ENCODE assay signal across 10 mouse cellular contexts in the genomic region with DNA sequence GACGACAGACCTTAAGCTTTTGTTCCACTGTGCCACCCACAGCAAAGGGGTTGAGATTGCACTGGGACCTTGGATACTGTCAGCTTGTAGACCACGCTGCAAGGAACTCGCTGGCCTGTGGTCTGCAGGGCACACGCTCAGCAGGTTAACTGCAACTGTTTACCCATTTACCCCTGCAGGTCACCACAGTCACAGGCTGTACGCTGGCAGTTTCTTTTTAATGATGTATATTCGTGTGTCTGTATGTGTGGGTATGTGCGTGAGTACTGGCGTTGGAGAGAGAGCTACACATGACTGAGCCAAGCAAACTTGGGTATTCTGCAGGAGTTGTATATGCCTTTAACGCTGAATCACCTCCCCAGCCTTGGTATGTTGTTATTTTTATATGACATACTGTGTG. TPM values are rescaled to one million over a fixed set of nuclear protein-coding genes. Genes with fewer than 3 reads are reported as not detected.
DNase-seq lines count a peak whose midpoint lies in the region; ATAC-seq and TF ChIP-seq lines count a peak whose summit lies in the region.
"Had no signal": no experiment of that assay in that cellular context is flagged by ENCODE, and none has a peak within 500 bp of the region (broad histone marks: within the 10 kb centered on the region; RNA-seq: fewer than 3 reads in every experiment).

No protein-coding gene starts in this region.

- WGBS in heart, embryonic 15.5 days, result 72% methylated on average over 9 of the region's 9 CpGs
- WGBS in lung, postnatal 0 days, result 73% methylated on average over 9 of the region's 9 CpGs
- 71% methylated on average over 9 of the region's 9 CpGs for WGBS in lung, adult 2 months
- 42% methylated on average over 9 of the region's 9 CpGs for WGBS in liver, embryonic 15.5 days (ENCODE audit: insufficient replicate concordance)

- H3K4me2 ChIP-seq in heart, embryonic 15.5 days, result no peak overlapping the region
- no peak overlapping the region for H3K4me2 ChIP-seq in lung, postnatal 0 days (replicated peaks; ENCODE audit: low read depth, low read length)
- H3K4me2 ChIP-seq in liver, embryonic 15.5 days, result peak overlapping the region; percentile 48
- H3K4me2 ChIP-seq: embryonic facial prominence, embryonic 15.5 days had no signal

- no peak overlapping the region for H3K9ac ChIP-seq in heart, embryonic 15.5 days
- no peak overlapping the region for H3K9ac ChIP-seq in lung, postnatal 0 days (replicated peaks; ENCODE audit: low read depth)
- no peak overlapping the region for H3K9ac ChIP-seq in liver, embryonic 15.5 days
- H3K9ac ChIP-seq: embryonic facial prominence, embryonic 15.5 days had no signal

- no peak for TF ChIP-seq EP300 in lung, postnatal 0 days (IDR thresholded peaks at IDR 0.05)

- H3K4me3 ChIP-seq in heart, embryonic 15.5 days, result no peak overlapping the region
- no peak overlapping the region for H3K4me3 ChIP-seq in lung, postnatal 0 days (ENCODE audit: low read depth, low read length)
- H3K4me3 ChIP-seq in lung, adult 2 months (replicated peaks; ENCODE audit: extremely low read depth, low read depth, low read length), result no peak overlapping the region
- H3K4me3 ChIP-seq in liver, embryonic 15.5 days (replicated peaks), result no peak overlapping the region
- H3K4me3 ChIP-seq: embryonic facial prominence, embryonic 15.5 days had no signal

- no peaks in the 10 kb centered on the region for H3K27me3 ChIP-seq in heart, embryonic 15.5 days
- no peaks in the 10 kb centered on the region for H3K27me3 ChIP-seq in lung, postnatal 0 days (replicated peaks; ENCODE audit: insufficient read depth, low read length)
- H3K27me3 ChIP-seq in liver, embryonic 15.5 days, result no peaks in the 10 kb centered on the region
- H3K27me3 ChIP-seq: embryonic facial prominence, embryonic 15.5 days had no signal

- H3K36me3 ChIP-seq in heart, embryonic 15.5 days, result 0 out of 2 replicates have a peak, but pooled peaks cover 11% of the 10 kb centered on the region
- no peaks in the 10 kb centered on the region for H3K36me3 ChIP-seq in lung, postnatal 0 days (ENCODE audit: insufficient read depth, low read length)
- H3K36me3 ChIP-seq in liver, embryonic 15.5 days (replicated peaks), result peaks cover 13% of the 10 kb centered on the region; the same call in 1 of the 2 replicates

- no peak for ATAC-seq in heart, embryonic 15.5 days (replicated peaks; ENCODE audit: insufficient number of reproducible peaks, insufficient read depth, low FRiP score, low read depth)
- no peak for ATAC-seq in lung, postnatal 0 days
- ATAC-seq in liver, embryonic 15.5 days (ENCODE audit: insufficient read depth), result no peak

- H3K4me1 ChIP-seq in heart, embryonic 15.5 days (replicated peaks), result peaks cover 90% of the 10 kb centered on the region
- peaks cover 41% of the 10 kb centered on the region; the same call in 1 of the 2 replicates for H3K4me1 ChIP-seq in lung, postnatal 0 days (ENCODE audit: insufficient read depth, low read depth, low read length)
- peaks cover 43% of the 10 kb centered on the region for H3K4me1 ChIP-seq in lung, adult 2 months (ENCODE audit: control insufficient read depth, insufficient read depth, low read length)
- H3K4me1 ChIP-seq in liver, embryonic 15.5 days (replicated peaks), result peaks cover 98% of the 10 kb centered on the region

- peak overlapping the region; percentile 61 for H3K27ac ChIP-seq in heart, embryonic 15.5 days
- H3K27ac ChIP-seq in lung, postnatal 0 days (ENCODE audit: low read length), result peak overlapping the region; percentile 75
- peak overlapping the region; percentile 59 for H3K27ac ChIP-seq in liver, embryonic 15.5 days (replicated peaks)
- H3K27ac ChIP-seq: embryonic facial prominence, embryonic 15.5 days had no signal

- TF ChIP-seq POLR2A in lung, adult 2 months (IDR thresholded peaks at IDR 0.05; ENCODE audit: borderline replicate concordance, extremely low read depth, low read depth, low read length), result no peak

- TF ChIP-seq CTCF in lung, postnatal 0 days (IDR thresholded peaks at IDR 0.05), result no peak
- no peak for TF ChIP-seq CTCF in lung, adult 2 months (IDR thresholded peaks at IDR 0.05; ENCODE audit: insufficient read depth, low read length)

- peak; percentile 13 for DNase-seq in adrenal gland, postnatal 10 days
- no peak for DNase-seq in adrenal gland, postnatal 36 days
- no peak for DNase-seq in heart, adult 9 months (ENCODE audit: low spot score in 2 of 2)
- no peak for DNase-seq in lung, postnatal 0 days (ENCODE audit: low spot score)
- no peak for DNase-seq in lung, adult 2 months
- DNase-seq in urinary bladder, postnatal 25 days (ENCODE audit: low spot score), result no peak
- DNase-seq: gastrocnemius, postnatal 10 days had no signal

- no peaks in the 10 kb centered on the region for H3K9me3 ChIP-seq in heart, embryonic 15.5 days (replicated peaks)
- H3K9me3 ChIP-seq in lung, postnatal 0 days (ENCODE audit: low read length), result no peaks in the 10 kb centered on the region
- no peaks in the 10 kb centered on the region for H3K9me3 ChIP-seq in liver, embryonic 15.5 days (replicated peaks)
- H3K9me3 ChIP-seq: embryonic facial prominence, embryonic 15.5 days had no signal

RNA-seq across cellular contexts. Expression of gene Vps37b, which starts 13.4 kb away (rescaled TPM):
- 10 to 100 TPM; 41.1 to 58.1 TPM for total RNA-seq in adrenal gland, postnatal 10 days (2021)
- 100 to 1,000 TPM in 1 of 2 experiments, 10 to 100 TPM in 1; 93.1 to 188 TPM for total RNA-seq in adrenal gland, postnatal 36 days (2021)
- polyA plus RNA-seq in heart, embryonic 15.5 days (2015; fragmentation: Nextera tagmentation; extraction: Ambion mirVana), result 49.9 and 56.0 TPM in 2 replicates
- 28.5 and 31.0 TPM in 2 replicates for polyA plus RNA-seq in lung, postnatal 0 days (2015; fragmentation: Nextera tagmentation; extraction: Ambion mirVana)
- polyA plus RNA-seq in lung, adult 2 months (2012; rRNA removed), result 36.6 and 39.3 TPM in 2 replicates
- polyA plus RNA-seq in liver, embryonic 15.5 days (2015; fragmentation: Nextera tagmentation; extraction: Ambion mirVana), result 16.5 and 17.3 TPM in 2 replicates

RNA-seq across cellular contexts. Expression of gene Hip1r, which starts 45.2 kb away (rescaled TPM):
- total RNA-seq in adrenal gland, postnatal 10 days (2021), result 10 to 100 TPM; 18.2 to 22.5 TPM
- total RNA-seq in adrenal gland, postnatal 36 days (2021), result 10 to 100 TPM; 15.1 to 18.4 TPM
- 6.6 and 9.7 TPM in 2 replicates for polyA plus RNA-seq in heart, embryonic 15.5 days (2015; fragmentation: Nextera tagmentation; extraction: Ambion mirVana)
- 20.0 and 22.7 TPM in 2 replicates for polyA plus RNA-seq in lung, postnatal 0 days (2015; fragmentation: Nextera tagmentation; extraction: Ambion mirVana)
- 31.9 and 36.4 TPM in 2 replicates for polyA plus RNA-seq in lung, adult 2 months (2012; rRNA removed)
- polyA plus RNA-seq in liver, embryonic 15.5 days (2015; fragmentation: Nextera tagmentation; extraction: Ambion mirVana), result 11.4 and 12.9 TPM in 2 replicates
